Mouse (Mus musculus) C2C12 (cell line): ENCODE results near the gene Tgfbr2.

Experiments used
- CTCF ChIP-seq: IDR thresholded peaks from one replicate; pipeline ENCODE4 v1.5.1; 2011; ENCODE audit not compliant: control insufficient read depth, insufficient read depth, insufficient read length
- MAX ChIP-seq: IDR thresholded peaks from one replicate; pipeline ENCODE4 v1.6.1; 2011; ENCODE audit warnings: mild to moderate bottlenecking, control low read depth
- USF1 ChIP-seq: IDR thresholded peaks from one replicate; pipeline ENCODE4 v1.6.1; 2011; ENCODE audit warnings: low read depth, mild to moderate bottlenecking, control low read depth, moderate library complexity

DNA sequence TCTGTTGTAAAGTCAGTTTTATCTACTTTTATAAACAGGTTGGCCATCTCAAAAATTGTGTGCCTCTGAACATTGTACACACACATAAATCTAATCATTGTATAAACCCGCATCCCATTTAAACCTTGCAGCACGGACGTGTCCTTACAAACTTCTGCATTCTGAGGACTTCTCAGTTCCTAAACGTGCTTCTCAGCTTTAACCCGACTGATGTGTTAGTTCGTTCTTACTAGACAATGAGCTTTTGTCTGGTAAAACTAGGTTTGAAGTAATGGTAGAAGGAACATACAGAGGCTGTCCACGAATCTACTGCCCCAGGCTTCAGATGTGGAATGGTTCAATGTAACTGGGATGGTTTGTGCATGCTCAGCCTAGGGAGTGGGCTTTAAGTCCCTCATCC, 41.9 kb upstream of the Tgfbr2 start:
- TF ChIP-seq CTCF (no peak), USF1 (no peak), MAX (no peak)
